Mouse (Mus musculus) gonadal fat pad, adult 2 months (tissue): ENCODE measurements around the gene Atp1b3. TPM values are rescaled to one million over a fixed set of nuclear protein-coding genes. Genes with fewer than 3 reads are reported as not detected.
"Not testable (repeated sequence)": the region's sequence is repeated elsewhere in the genome, so short reads cannot be mapped to it uniquely, and the experiment has no call there.

ENCODE experiments used
- DNase-seq: peaks from one replicate; pipeline ENCODE4 v3.0.0-alpha.2; 2012; ENCODE audit warnings: low read depth
- polyA plus RNA-seq: library from polyadenylated mRNA; depleted of rRNA; stranded (reverse); fragments of >200 nt; gene quantifications from 2 replicates; pipeline ENCODE4 v1.2.3, GENCODE M21; 2012; rRNA removed

Gene Atp1b3
- polyA plus RNA-seq, result 61.9 and 90.7 TPM in 2 replicates

GRCm38 (mm10) chr9:96364141-96364838, at the start of gene Atp1b3:
TSS of gene Atp1b3 (minus strand) at chr9:96364442.
- DNase-seq, result no peak

GRCm38 (mm10) chr9:96412821-96413405, 48.7 kb upstream of the Atp1b3 start:
- DNase-seq, result peak; percentile 81

GRCm38 (mm10) chr9:96404312-96404711, 40.1 kb upstream of the Atp1b3 start:
- DNase-seq, result no peak

- DNase-seq, result not testable (repeated sequence)
Measured at GRCm38 (mm10) chr9:96399916-96400315, 35.7 kb upstream of the Atp1b3 start.

GRCm38 (mm10) chr9:96399425-96399878, 35.2 kb upstream of the Atp1b3 start:
- DNase-seq, result no peak

GRCm38 (mm10) chr9:96398614-96399013, 34.4 kb upstream of the Atp1b3 start:
- DNase-seq, result no peak

GRCm38 (mm10) chr9:96398165-96398564, 33.9 kb upstream of the Atp1b3 start:
- DNase-seq, result no peak

GRCm38 (mm10) chr9:96394910-96395690, 30.9 kb upstream of the Atp1b3 start:
- DNase-seq, result no peak

- no peak for DNase-seq
Measured at GRCm38 (mm10) chr9:96393731-96394235, 29.5 kb upstream of the Atp1b3 start.

- DNase-seq, result no peak
Measured at GRCm38 (mm10) chr9:96393112-96393511, 28.9 kb upstream of the Atp1b3 start.

GRCm38 (mm10) chr9:96391921-96392320, 27.7 kb upstream of the Atp1b3 start:
- no peak for DNase-seq

- peak; percentile 100 for DNase-seq
Measured at GRCm38 (mm10) chr9:96383714-96384487, 19.7 kb upstream of the Atp1b3 start.

GRCm38 (mm10) chr9:96382756-96383155, 18.5 kb upstream of the Atp1b3 start:
- no peak for DNase-seq

- peak; percentile 93 for DNase-seq
Measured at GRCm38 (mm10) chr9:96381393-96381792, 17.2 kb upstream of the Atp1b3 start.

- DNase-seq, result no peak
Measured at GRCm38 (mm10) chr9:96379551-96379950, 15.3 kb upstream of the Atp1b3 start.

- DNase-seq, result no peak
Measured at GRCm38 (mm10) chr9:96378747-96379146, 14.5 kb upstream of the Atp1b3 start.

- no peak for DNase-seq
Measured at GRCm38 (mm10) chr9:96377096-96377495, 12.9 kb upstream of the Atp1b3 start.

GRCm38 (mm10) chr9:96375819-96376218, 11.6 kb upstream of the Atp1b3 start:
- DNase-seq, result no peak

- DNase-seq, result no peak
Measured at GRCm38 (mm10) chr9:96371075-96371474, 6.8 kb upstream of the Atp1b3 start.

GRCm38 (mm10) chr9:96369654-96370384, 5.6 kb upstream of the Atp1b3 start:
- no peak for DNase-seq
